Mouse (Mus musculus) gonadal fat pad, adult 2 months (tissue): ENCODE data around the gene Pknox2. TPM values are rescaled to one million over a fixed set of nuclear protein-coding genes. Genes with fewer than 3 reads are reported as not detected.
A peak's percentile ranks its signal among the peaks of the same experiment; 100 is the strongest.

ENCODE experiments used
- DNase-seq: peaks from one replicate; pipeline ENCODE4 v3.0.0-alpha.2; 2012; ENCODE audit warnings: low read depth
- polyA plus RNA-seq: library from polyadenylated mRNA; depleted of rRNA; stranded (reverse); fragments of >200 nt; gene quantifications from 2 replicates; pipeline ENCODE4 v1.2.3, GENCODE M21; 2012

Gene Pknox2
- polyA plus RNA-seq, 1 experiment: 4.9 TPM

- DNase-seq: no peak
Observed at GRCm38 (mm10) chr9:36990626-36991368, 156.4 kb downstream of the Pknox2 start.

GRCm38 (mm10) chr9:36989991-36990390 lies 157.2 kb downstream of the Pknox2 start:
- DNase-seq: no peak

GRCm38 (mm10) chr9:36985233-36985632 lies 162.0 kb downstream of the Pknox2 start:
- no peak for DNase-seq

- DNase-seq: no peak
Observed at GRCm38 (mm10) chr9:36976596-36977362, 170.4 kb downstream of the Pknox2 start.

GRCm38 (mm10) chr9:36973486-36974227 lies 173.6 kb downstream of the Pknox2 start:
- DNase-seq: no peak

- no peak for DNase-seq
Observed at GRCm38 (mm10) chr9:36972089-36972488, 175.1 kb downstream of the Pknox2 start.

GRCm38 (mm10) chr9:36971066-36971465 lies 176.1 kb downstream of the Pknox2 start:
- DNase-seq: no peak

GRCm38 (mm10) chr9:36970651-36971050 lies 176.6 kb downstream of the Pknox2 start:
- DNase-seq: no peak

- DNase-seq: no peak
Observed at GRCm38 (mm10) chr9:36969131-36969530, 178.1 kb downstream of the Pknox2 start.

- DNase-seq: no peak
Observed at GRCm38 (mm10) chr9:36968713-36969112, 178.5 kb downstream of the Pknox2 start.

GRCm38 (mm10) chr9:36968236-36968635 lies 179.0 kb downstream of the Pknox2 start:
- no peak for DNase-seq

GRCm38 (mm10) chr9:36965720-36966119 lies 181.5 kb downstream of the Pknox2 start:
- DNase-seq: no peak

GRCm38 (mm10) chr9:36964230-36964629 lies 183.0 kb downstream of the Pknox2 start:
- DNase-seq: no peak

- no peak for DNase-seq
Observed at GRCm38 (mm10) chr9:36963512-36963911, 183.7 kb downstream of the Pknox2 start.

- DNase-seq: no peak
Observed at GRCm38 (mm10) chr9:36961874-36962273, 185.3 kb downstream of the Pknox2 start.

- DNase-seq: no peak
Observed at GRCm38 (mm10) chr9:36961153-36961552, 186.1 kb downstream of the Pknox2 start.

- DNase-seq: no peak
Observed at GRCm38 (mm10) chr9:36951133-36951484, 196.1 kb downstream of the Pknox2 start.

- no peak for DNase-seq
Observed at GRCm38 (mm10) chr9:36950271-36951132, 196.7 kb downstream of the Pknox2 start.

GRCm38 (mm10) chr9:36948181-36948580 lies 199.0 kb downstream of the Pknox2 start:
- DNase-seq: peak; percentile 36

- DNase-seq: peak; percentile 30
Observed at GRCm38 (mm10) chr9:36947056-36947694, 200.0 kb downstream of the Pknox2 start.

GRCm38 (mm10) chr9:36944843-36945242 lies 202.4 kb downstream of the Pknox2 start:
- no peak for DNase-seq
